Mouse (Mus musculus): ENCODE measurements around the gene Ubxn10. TPM values are rescaled to one million over a fixed set of nuclear protein-coding genes. Genes with fewer than 3 reads are reported as not detected.

The Ubxn10 gene
- polyA plus RNA-seq, 1 experiment from 2014 or later = 6.6 TPM

- no peak overlapping the region for H3K9ac ChIP-seq (ENCODE audit: low read length)
- no peaks in the 10 kb centered on the region for H3K9me3 ChIP-seq (ENCODE audit: control insufficient read depth, low read length)
- 74% methylated on average over 7 of the region's 7 CpGs for WGBS
- H3K36me3 ChIP-seq (ENCODE audit: control insufficient read depth, insufficient read depth, low read length) = no peaks in the 10 kb centered on the region
- no peak overlapping the region for H3K27ac ChIP-seq (ENCODE audit: low read length)
- no peaks in the 10 kb centered on the region for H3K27me3 ChIP-seq (ENCODE audit: control insufficient read depth, insufficient read depth, low read depth, low read length)
- H3K4me3 ChIP-seq (ENCODE audit: low read length) = no peak overlapping the region
- H3K4me1 ChIP-seq (replicated peaks; ENCODE audit: control insufficient read depth, insufficient read depth, low read length) = no peaks in the 10 kb centered on the region
- ATAC-seq (ENCODE audit: low read depth) = no peak
- no peak overlapping the region for H3K4me2 ChIP-seq (ENCODE audit: low read depth, low read length)
These were observed 27.0 kb downstream of the Ubxn10 start for GRCm38 (mm10) chr4:138709944-138710343.

- no peaks in the 10 kb centered on the region for H3K36me3 ChIP-seq (ENCODE audit: control insufficient read depth, insufficient read depth, low read length)
- no peak overlapping the region for H3K27ac ChIP-seq (ENCODE audit: low read length)
- H3K4me1 ChIP-seq (replicated peaks; ENCODE audit: control insufficient read depth, insufficient read depth, low read length) = no peaks in the 10 kb centered on the region
- ATAC-seq (ENCODE audit: low read depth) = no peak
- no peak overlapping the region for H3K4me2 ChIP-seq (ENCODE audit: low read depth, low read length)
- H3K4me3 ChIP-seq (ENCODE audit: low read length) = no peak overlapping the region
- H3K27me3 ChIP-seq (ENCODE audit: control insufficient read depth, insufficient read depth, low read depth, low read length) = no peaks in the 10 kb centered on the region
- H3K9me3 ChIP-seq (ENCODE audit: control insufficient read depth, low read length) = no peaks in the 10 kb centered on the region
- WGBS = 79% methylated on average over 11 of the region's 11 CpGs
- H3K9ac ChIP-seq (ENCODE audit: low read length) = no peak overlapping the region
These were observed 27.7 kb downstream of the Ubxn10 start for GRCm38 (mm10) chr4:138709246-138709645.

- peak; percentile 28; the same call in 1 of the 2 replicates for ATAC-seq (ENCODE audit: low read depth)
These were observed 28.3 kb downstream of the Ubxn10 start for GRCm38 (mm10) chr4:138708636-138709035.

GRCm38 (mm10) chr4:138706620-138707019 lies 30.3 kb downstream of the Ubxn10 start:
- H3K9ac ChIP-seq (ENCODE audit: low read length) = no peak overlapping the region
- no peaks in the 10 kb centered on the region for H3K36me3 ChIP-seq (ENCODE audit: control insufficient read depth, insufficient read depth, low read length)
- H3K4me2 ChIP-seq (ENCODE audit: low read depth, low read length) = no peak overlapping the region
- no peak for ATAC-seq (ENCODE audit: low read depth)
- no peaks in the 10 kb centered on the region for H3K4me1 ChIP-seq (replicated peaks; ENCODE audit: control insufficient read depth, insufficient read depth, low read length)
- H3K27me3 ChIP-seq (ENCODE audit: control insufficient read depth, insufficient read depth, low read depth, low read length) = no peaks in the 10 kb centered on the region
- H3K9me3 ChIP-seq (ENCODE audit: control insufficient read depth, low read length) = no peaks in the 10 kb centered on the region
- H3K27ac ChIP-seq (ENCODE audit: low read length) = no peak overlapping the region
- WGBS = 91% methylated on average over 8 of the region's 8 CpGs
- no peak overlapping the region for H3K4me3 ChIP-seq (ENCODE audit: low read length)

More at GRCm38 (mm10) chr4:138708636-138709035, 28.3 kb downstream of the Ubxn10 start:
- no peaks in the 10 kb centered on the region for H3K9me3 ChIP-seq (ENCODE audit: control insufficient read depth, low read length)
- H3K36me3 ChIP-seq (ENCODE audit: control insufficient read depth, insufficient read depth, low read length) = no peaks in the 10 kb centered on the region
- H3K27ac ChIP-seq (ENCODE audit: low read length) = no peak overlapping the region
- H3K4me1 ChIP-seq (replicated peaks; ENCODE audit: control insufficient read depth, insufficient read depth, low read length) = no peaks in the 10 kb centered on the region
- H3K9ac ChIP-seq (ENCODE audit: low read length) = no peak overlapping the region
- H3K27me3 ChIP-seq (ENCODE audit: control insufficient read depth, insufficient read depth, low read depth, low read length) = no peaks in the 10 kb centered on the region
- 5% methylated on average over 7 of the region's 7 CpGs for WGBS
- H3K4me3 ChIP-seq (ENCODE audit: low read length) = no peak overlapping the region
- no peak overlapping the region for H3K4me2 ChIP-seq (ENCODE audit: low read depth, low read length)

GRCm38 (mm10) chr4:138704169-138704568 lies 32.8 kb downstream of the Ubxn10 start:
- H3K9ac ChIP-seq (ENCODE audit: low read length) = no peak overlapping the region
- no peak for ATAC-seq (ENCODE audit: low read depth)
- WGBS = 77% methylated on average over 4 of the region's 4 CpGs

GRCm38 (mm10) chr4:138703591-138703990 lies 33.4 kb downstream of the Ubxn10 start:
- no peak overlapping the region for H3K4me3 ChIP-seq (ENCODE audit: low read length)
- no peaks in the 10 kb centered on the region for H3K27me3 ChIP-seq (ENCODE audit: control insufficient read depth, insufficient read depth, low read depth, low read length)
- H3K9me3 ChIP-seq (ENCODE audit: control insufficient read depth, low read length) = no peaks in the 10 kb centered on the region
- ATAC-seq (ENCODE audit: low read depth) = no peak
- no peak overlapping the region for H3K4me2 ChIP-seq (ENCODE audit: low read depth, low read length)
- no peak overlapping the region for H3K9ac ChIP-seq (ENCODE audit: low read length)
- 71% methylated on average over 7 of the region's 7 CpGs for WGBS
- no peaks in the 10 kb centered on the region for H3K36me3 ChIP-seq (ENCODE audit: control insufficient read depth, insufficient read depth, low read length)
- H3K27ac ChIP-seq (ENCODE audit: low read length) = no peak overlapping the region
- H3K4me1 ChIP-seq (replicated peaks; ENCODE audit: control insufficient read depth, insufficient read depth, low read length) = no peaks in the 10 kb centered on the region

More at GRCm38 (mm10) chr4:138704169-138704568, 32.8 kb downstream of the Ubxn10 start:
- Histone ChIP-seq H3K4me3 (ENCODE audit: low read length) (no peak overlapping the region), H3K36me3 (ENCODE audit: control insufficient read depth, insufficient read depth, low read length) (no peaks in the 10 kb centered on the region), H3K4me1 (replicated peaks; ENCODE audit: control insufficient read depth, insufficient read depth, low read length) (no peaks in the 10 kb centered on the region), H3K27me3 (ENCODE audit: control insufficient read depth, insufficient read depth, low read depth, low read length) (no peaks in the 10 kb centered on the region), H3K9me3 (ENCODE audit: control insufficient read depth, low read length) (no peaks in the 10 kb centered on the region), H3K4me2 (ENCODE audit: low read depth, low read length) (no peak overlapping the region), H3K27ac (ENCODE audit: low read length) (no peak overlapping the region)

GRCm38 (mm10) chr4:138702528-138702927 lies 34.4 kb downstream of the Ubxn10 start:
- no peaks in the 10 kb centered on the region for H3K9me3 ChIP-seq (ENCODE audit: control insufficient read depth, low read length)
- H3K36me3 ChIP-seq (ENCODE audit: control insufficient read depth, insufficient read depth, low read length) = no peaks in the 10 kb centered on the region
- H3K9ac ChIP-seq (ENCODE audit: low read length) = no peak overlapping the region
- no peaks in the 10 kb centered on the region for H3K27me3 ChIP-seq (ENCODE audit: control insufficient read depth, insufficient read depth, low read depth, low read length)
- 65% methylated on average over 8 of the region's 8 CpGs for WGBS
- H3K4me3 ChIP-seq (ENCODE audit: low read length) = no peak overlapping the region
- ATAC-seq (ENCODE audit: low read depth) = no peak
- no peaks in the 10 kb centered on the region for H3K4me1 ChIP-seq (replicated peaks; ENCODE audit: control insufficient read depth, insufficient read depth, low read length)
- no peak overlapping the region for H3K4me2 ChIP-seq (ENCODE audit: low read depth, low read length)
- H3K27ac ChIP-seq (ENCODE audit: low read length) = no peak overlapping the region

- Histone ChIP-seq H3K4me1 (replicated peaks; ENCODE audit: control insufficient read depth, insufficient read depth, low read length) (no peaks in the 10 kb centered on the region), H3K9me3 (ENCODE audit: control insufficient read depth, low read length) (no peaks in the 10 kb centered on the region), H3K4me3 (ENCODE audit: low read length) (no peak overlapping the region), H3K36me3 (ENCODE audit: control insufficient read depth, insufficient read depth, low read length) (no peaks in the 10 kb centered on the region), H3K9ac (ENCODE audit: low read length) (no peak overlapping the region), H3K27me3 (ENCODE audit: control insufficient read depth, insufficient read depth, low read depth, low read length) (no peaks in the 10 kb centered on the region), H3K4me2 (ENCODE audit: low read depth, low read length) (no peak overlapping the region), H3K27ac (ENCODE audit: low read length) (no peak overlapping the region)
- ATAC-seq (ENCODE audit: low read depth) = no peak
- 70% methylated on average over 2 of the region's 2 CpGs for WGBS
These were observed 34.9 kb downstream of the Ubxn10 start for GRCm38 (mm10) chr4:138702031-138702430.

GRCm38 (mm10) chr4:138701111-138701510 lies 35.9 kb downstream of the Ubxn10 start:
- Histone ChIP-seq H3K36me3 (ENCODE audit: control insufficient read depth, insufficient read depth, low read length) (no peaks in the 10 kb centered on the region), H3K9ac (ENCODE audit: low read length) (no peak overlapping the region), H3K27ac (ENCODE audit: low read length) (no peak overlapping the region), H3K4me1 (replicated peaks; ENCODE audit: control insufficient read depth, insufficient read depth, low read length) (no peaks in the 10 kb centered on the region), H3K4me2 (ENCODE audit: low read depth, low read length) (no peak overlapping the region), H3K9me3 (ENCODE audit: control insufficient read depth, low read length) (no peaks in the 10 kb centered on the region), H3K4me3 (ENCODE audit: low read length) (no peak overlapping the region), H3K27me3 (ENCODE audit: control insufficient read depth, insufficient read depth, low read depth, low read length) (no peaks in the 10 kb centered on the region)
- no peak for ATAC-seq (ENCODE audit: low read depth)
- 49% methylated on average over 8 of the region's 8 CpGs for WGBS
